Mouse (Mus musculus) C2C12 (cell line): ENCODE data around the gene Tyw3. TPM values are rescaled to one million over a fixed set of nuclear protein-coding genes. Genes with fewer than 3 reads are reported as not detected.
"Not testable (repeated sequence)": the region's sequence is repeated elsewhere in the genome, so short reads cannot be mapped to it uniquely, and the experiment has no call there.

Source experiments
- H3K27me3 ChIP-seq: one replicate; pipeline ENCODE4 v1.6.1; 2011; ENCODE audit not compliant: control insufficient read depth, insufficient read depth, insufficient read length
- H3K36me3 ChIP-seq: one replicate; pipeline ENCODE4 v1.6.1; 2011; ENCODE audit not compliant: control insufficient read depth, insufficient read depth
- H3K4me3 ChIP-seq: one replicate; pipeline ENCODE4 v1.5.1; 2011; ENCODE audit warnings: mild to moderate bottlenecking, control low read depth; ENCODE audit not compliant: poor library complexity, insufficient read depth, severe bottlenecking
- H3K79me2 ChIP-seq: one replicate; pipeline ENCODE4 v1.6.1; 2011; ENCODE audit not compliant: control insufficient read depth, insufficient read depth
- H3K79me3 ChIP-seq: one replicate; pipeline ENCODE4 v1.6.1; 2011; ENCODE audit warnings: low read depth, control low read depth
- H3ac ChIP-seq: one replicate; pipeline ENCODE3; 2011; ENCODE audit warnings: low read depth; ENCODE audit not compliant: control insufficient read depth, insufficient read length
- CEBPB ChIP-seq: IDR thresholded peaks from one replicate; pipeline ENCODE4 v1.6.1; 2011; ENCODE audit warnings: low read depth, mild to moderate bottlenecking, control low read depth, moderate library complexity
- CTCF ChIP-seq: IDR thresholded peaks from one replicate; pipeline ENCODE4 v1.5.1; 2011; ENCODE audit not compliant: control insufficient read depth, insufficient read depth, insufficient read length
- FOSL1 ChIP-seq: IDR thresholded peaks from one replicate; pipeline ENCODE4 v1.8.0; 2011; ENCODE audit warnings: mild to moderate bottlenecking, low read length; ENCODE audit not compliant: poor library complexity, insufficient read depth, severe bottlenecking
- MAX ChIP-seq: IDR thresholded peaks from one replicate; pipeline ENCODE4 v1.6.1; 2011; ENCODE audit warnings: mild to moderate bottlenecking, control low read depth
- MYOD1 ChIP-seq: IDR thresholded peaks from one replicate; pipeline ENCODE4 v1.6.1; 2011; ENCODE audit warnings: low read depth; ENCODE audit not compliant: control insufficient read depth, insufficient read length
- MYOG ChIP-seq: IDR thresholded peaks from one replicate; pipeline ENCODE4 v1.6.1; 2011; ENCODE audit not compliant: control insufficient read depth, insufficient read length; ENCODE audit errors: extremely low read depth
- USF1 ChIP-seq: IDR thresholded peaks from one replicate; pipeline ENCODE4 v1.6.1; 2011; ENCODE audit warnings: low read depth, mild to moderate bottlenecking, control low read depth, moderate library complexity
- long read RNA-seq, 2 experiments: library from polyadenylated mRNA; unstranded; transcript quantifications; one replicate each; pipeline ENCODE4 v2.0.0; 2019 to 2020
- polyA plus RNA-seq: library from polyadenylated mRNA; unstranded; fragments of >200 nt; fragmentation: generic; extraction: Trizol; gene quantifications from one replicate; pipeline ENCODE4 v1.2.1, GENCODE M21; 2012; ENCODE audit warnings: missing spikeins

Tyw3 gene
- 7.3 TPM for polyA plus RNA-seq
- long read RNA-seq, experiment 1, full-length matches to known transcripts, result 6 of 7 reads
- long read RNA-seq, experiment 1, partial matches to known transcripts, result 0 of 7 reads
- long read RNA-seq, experiment 1, other reads (novel, unspliced or antisense), result 1 of 7 reads
- long read RNA-seq, experiment 2, full-length matches to known transcripts, result 8 of 11 reads
- long read RNA-seq, experiment 2, partial matches to known transcripts, result 0 of 11 reads
- long read RNA-seq, experiment 2, other reads (novel, unspliced or antisense), result 3 of 11 reads

- Histone ChIP-seq H3K27me3 (no peaks in the 10 kb centered on the region), H3K79me3 (peaks cover 1% of the 10 kb centered on the region), H3K4me3 (peak within 1 kb of the TSS; percentile 80), H3K36me3 (peaks cover 15% of the 10 kb centered on the region), H3K79me2 (no peaks in the 10 kb centered on the region), H3ac (peak within 1 kb of the TSS; percentile 95)
- TF ChIP-seq USF1, result no peak
- peak; percentile 4 for TF ChIP-seq CTCF
Measured at GRCm38 (mm10) chr3:154596934-154597554, at the start of gene Tyw3. Tyw3 (minus strand) TSS chr3:154597104.

DNA sequence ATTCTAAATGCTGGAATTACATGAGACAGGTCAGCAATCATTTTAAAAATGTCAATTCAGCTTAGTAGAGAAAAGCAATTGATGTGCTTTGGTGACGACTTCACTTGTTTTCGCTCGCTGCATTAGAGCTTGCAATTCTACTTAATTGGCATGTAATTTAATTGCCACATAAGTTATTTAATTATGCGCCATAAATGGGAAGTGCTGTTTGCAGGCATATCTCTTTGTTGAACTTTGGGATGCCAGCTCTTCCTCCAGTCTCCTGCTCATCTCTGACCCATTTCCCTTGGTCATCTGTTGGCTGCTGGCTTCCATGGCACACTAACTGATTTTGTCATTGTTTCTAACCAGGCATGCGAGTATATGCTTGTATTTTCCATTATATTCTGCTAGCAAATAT is 36.2 kb upstream of the Tyw3 start:
- Histone ChIP-seq H3K79me2 (no peaks in the 10 kb centered on the region), H3K4me3 (no peak overlapping the region), H3K27me3 (no peaks in the 10 kb centered on the region), H3ac (no peak overlapping the region), H3K36me3 (no peaks in the 10 kb centered on the region), H3K79me3 (no peaks in the 10 kb centered on the region)
- no peak for TF ChIP-seq MYOD1
- no peak for TF ChIP-seq CEBPB
- TF ChIP-seq USF1, result no peak
- TF ChIP-seq FOSL1, result no peak
- TF ChIP-seq MYOG, result no peak
- TF ChIP-seq MAX, result no peak
- TF ChIP-seq CTCF, result no peak

GRCm38 (mm10) chr3:154631281-154631680 is 34.4 kb upstream of the Tyw3 start:
- not testable (repeated sequence) for H3K79me3 ChIP-seq, H3K4me3 ChIP-seq, H3K79me2 ChIP-seq, H3ac ChIP-seq, H3K27me3 ChIP-seq, H3K36me3 ChIP-seq

- Histone ChIP-seq H3K4me3 (no peak overlapping the region), H3ac (no peak overlapping the region), H3K27me3 (no peaks in the 10 kb centered on the region), H3K79me3 (no peaks in the 10 kb centered on the region), H3K36me3 (no peaks in the 10 kb centered on the region), H3K79me2 (no peaks in the 10 kb centered on the region)
- no peak for TF ChIP-seq MAX
- no peak for TF ChIP-seq USF1
- no peak for TF ChIP-seq CTCF
- no peak for TF ChIP-seq FOSL1
- no peak for TF ChIP-seq CEBPB
- no peak for TF ChIP-seq MYOD1
- TF ChIP-seq MYOG, result no peak
Measured at GRCm38 (mm10) chr3:154628284-154628683, 31.4 kb upstream of the Tyw3 start.

GRCm38 (mm10) chr3:154616106-154616505 is 19.2 kb upstream of the Tyw3 start:
- TF ChIP-seq CTCF (no peak), FOSL1 (no peak), MYOG (no peak), CEBPB (no peak), MYOD1 (no peak), USF1 (no peak), MAX (no peak)
- Histone ChIP-seq H3K36me3 (peaks cover 8% of the 10 kb centered on the region), H3K4me3 (no peak overlapping the region), H3ac (no peak overlapping the region), H3K27me3 (no peaks in the 10 kb centered on the region), H3K79me2 (no peaks in the 10 kb centered on the region), H3K79me3 (no peaks in the 10 kb centered on the region)

DNA sequence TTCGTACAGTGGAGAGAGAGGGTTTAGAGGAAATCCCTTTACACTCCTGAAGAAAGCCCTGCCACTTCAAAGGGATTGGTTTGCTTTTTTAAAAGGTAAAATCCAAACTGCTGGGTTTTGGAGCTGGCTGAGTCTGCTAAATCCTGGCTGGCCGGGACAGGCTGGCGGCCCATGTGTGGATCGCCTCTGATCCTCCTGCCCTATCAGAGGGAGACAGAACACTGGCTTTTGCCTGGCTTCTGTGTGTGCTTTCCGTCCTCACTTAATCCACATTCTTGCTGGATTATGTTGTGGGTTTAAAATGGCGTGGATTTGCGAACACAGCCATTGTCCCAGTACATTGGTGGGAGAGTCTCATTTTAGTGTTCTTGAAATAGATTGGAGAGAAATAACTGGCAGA is 18.4 kb upstream of the Tyw3 start:
- H3K27me3 ChIP-seq, result no peaks in the 10 kb centered on the region
- peaks cover 14% of the 10 kb centered on the region for H3K36me3 ChIP-seq
- no peak overlapping the region for H3ac ChIP-seq
- no peak overlapping the region for H3K4me3 ChIP-seq
- H3K79me3 ChIP-seq, result no peaks in the 10 kb centered on the region
- H3K79me2 ChIP-seq, result no peaks in the 10 kb centered on the region
- TF ChIP-seq CTCF (no peak), CEBPB (no peak), MYOG (no peak), MYOD1 (no peak), FOSL1 (no peak), MAX (no peak), USF1 (no peak)

GRCm38 (mm10) chr3:154614771-154615170 is 17.9 kb upstream of the Tyw3 start:
- no peak overlapping the region for H3ac ChIP-seq
- TF ChIP-seq CTCF (no peak), FOSL1 (no peak), USF1 (no peak), MAX (no peak), MYOD1 (no peak), CEBPB (no peak), MYOG (no peak)

More at GRCm38 (mm10) chr3:154614771-154615170, 17.9 kb upstream of the Tyw3 start:
- Histone ChIP-seq H3K4me3 (no peak overlapping the region), H3K79me2 (no peaks in the 10 kb centered on the region), H3K79me3 (no peaks in the 10 kb centered on the region), H3K36me3 (peaks cover 14% of the 10 kb centered on the region), H3K27me3 (no peaks in the 10 kb centered on the region)
